Mouse (Mus musculus) gastrocnemius, postnatal 4 days (tissue): ENCODE data around the gene Bmt2. TPM values are rescaled to one million over a fixed set of nuclear protein-coding genes. Genes with fewer than 3 reads are reported as not detected.

Source experiments
- DNase-seq, 2 experiments: peaks; one replicate each; pipeline ENCODE4 v3.0.0; 2021 to 2022; ENCODE audit warnings: low spot score in 2 of 2, mixed read lengths in 2 of 2
- total RNA-seq, 2 experiments: library from RNA; stranded (reverse); gene quantifications; 2 replicates each; pipeline ENCODE4 v1.2.3; 2021

The Bmt2 gene
- total RNA-seq, 2 experiments from 2014 or later, result 8.9 to 9.5 TPM

DNA sequence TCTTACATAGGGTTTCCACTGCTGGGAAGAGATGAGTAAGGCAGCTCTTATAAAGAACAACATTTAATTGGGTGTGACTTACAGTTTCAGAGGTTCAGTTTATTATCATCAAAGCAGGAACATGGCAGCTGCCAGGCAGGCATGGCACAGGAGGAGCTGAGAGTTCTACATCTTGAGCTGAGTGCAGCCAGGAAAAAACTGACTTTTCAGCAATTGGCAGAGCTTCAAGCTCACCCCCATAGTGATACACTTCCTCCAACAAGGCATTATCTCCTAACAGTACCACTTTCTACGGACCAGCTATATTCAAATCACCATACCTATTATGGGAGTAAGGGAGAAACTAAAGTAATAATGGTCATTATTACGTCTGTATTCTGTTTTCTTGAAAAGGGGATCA, 58.1 kb downstream of the Bmt2 start:
- no peak for DNase-seq

DNA sequence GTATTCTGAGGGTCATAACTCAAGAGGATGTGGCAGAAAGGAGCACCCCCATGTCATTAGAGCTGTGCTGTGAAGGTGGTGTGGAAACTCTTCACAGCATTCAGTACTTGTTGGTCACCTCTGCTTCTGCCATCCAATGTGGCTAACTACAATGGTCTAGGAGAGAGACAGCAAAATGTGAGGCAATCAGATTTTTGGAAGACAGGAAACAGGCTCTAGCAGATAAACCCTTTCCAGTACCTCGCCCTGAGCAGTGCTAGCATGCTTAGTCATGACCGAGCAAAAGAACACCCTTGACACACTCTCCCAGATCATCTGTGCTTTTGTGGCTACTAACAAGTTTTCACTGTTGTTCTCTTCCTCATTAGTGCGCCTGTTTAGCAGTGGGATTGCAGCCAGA, 60.7 kb downstream of the Bmt2 start:
- DNase-seq, result no peak

DNA sequence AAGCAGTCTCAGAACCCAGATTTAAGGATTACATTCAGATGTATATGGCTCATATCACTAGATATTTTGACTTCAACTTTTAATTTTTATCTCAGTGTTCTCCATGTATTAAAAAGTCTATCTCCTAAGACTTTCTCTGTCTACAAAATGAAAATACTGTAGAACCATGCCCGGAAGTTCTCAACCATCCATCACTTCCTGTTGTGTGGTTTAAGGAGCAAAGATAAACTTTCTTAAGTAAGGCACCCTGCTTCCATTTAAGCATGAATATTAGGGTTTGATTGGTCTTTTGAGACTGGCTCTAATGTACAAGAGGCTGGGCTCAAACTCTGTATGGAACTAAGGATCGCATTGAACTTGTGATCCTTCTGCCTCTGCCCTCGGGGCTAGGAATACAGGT, 63.2 kb downstream of the Bmt2 start:
- no peak for DNase-seq

DNA sequence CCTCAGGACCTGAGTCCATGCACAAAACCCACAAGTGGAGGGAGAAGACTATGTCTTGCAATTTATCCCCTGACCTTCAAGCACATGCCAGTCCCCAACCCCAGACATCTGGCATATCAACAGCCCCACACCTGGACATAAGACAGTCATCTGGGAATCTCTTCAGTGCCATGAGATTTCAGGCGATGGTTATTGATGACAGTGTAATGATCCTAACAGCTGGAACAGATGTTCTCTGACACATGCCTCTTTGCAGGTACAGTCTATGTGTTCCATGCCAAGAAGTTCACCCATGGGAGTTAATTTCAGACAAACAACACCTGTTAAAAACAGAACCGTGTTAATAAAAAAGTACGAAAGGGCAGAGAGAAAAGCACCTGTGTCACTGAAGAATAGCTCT, 64.1 kb downstream of the Bmt2 start:
- DNase-seq, result no peak

DNA sequence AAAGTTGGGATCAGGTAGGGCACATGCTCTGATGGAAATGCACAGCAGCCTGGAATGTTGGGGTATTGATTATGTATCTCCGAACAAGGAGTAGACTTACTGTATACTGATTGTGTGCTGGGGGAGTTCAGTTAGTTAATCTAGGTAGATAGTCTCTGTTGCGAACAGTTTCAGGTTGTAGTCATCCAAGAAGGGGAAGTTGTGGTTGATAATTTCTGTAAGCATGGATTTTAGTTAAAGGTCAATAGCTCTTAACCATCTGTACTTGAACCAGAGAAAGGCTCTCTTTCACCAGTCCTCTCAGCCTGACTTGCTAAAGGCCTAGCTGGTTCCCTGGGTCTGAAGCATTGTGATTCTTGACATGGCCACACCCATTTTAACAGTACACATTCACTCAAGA, 66.9 kb downstream of the Bmt2 start:
- DNase-seq, result no peak

GRCm38 (mm10) chr6:13609353-13610140, 68.2 kb downstream of the Bmt2 start:
- DNase-seq, result no peak

GRCm38 (mm10) chr6:13607621-13608493, 69.9 kb downstream of the Bmt2 start, which contains the start of gene Tmem168:
TSS of gene Tmem168 (minus strand) at chr6:13608100.
- peak; percentile 94 to 95 for DNase-seq

- DNase-seq, result no peak
These were observed 70.7 kb downstream of the Bmt2 start for GRCm38 (mm10) chr6:13606921-13607620.

- no peak for DNase-seq
These were observed 71.4 kb downstream of the Bmt2 start for GRCm38 (mm10) chr6:13606394-13606793.

GRCm38 (mm10) chr6:13603134-13603533, 74.6 kb downstream of the Bmt2 start:
- no peak for DNase-seq

DNA sequence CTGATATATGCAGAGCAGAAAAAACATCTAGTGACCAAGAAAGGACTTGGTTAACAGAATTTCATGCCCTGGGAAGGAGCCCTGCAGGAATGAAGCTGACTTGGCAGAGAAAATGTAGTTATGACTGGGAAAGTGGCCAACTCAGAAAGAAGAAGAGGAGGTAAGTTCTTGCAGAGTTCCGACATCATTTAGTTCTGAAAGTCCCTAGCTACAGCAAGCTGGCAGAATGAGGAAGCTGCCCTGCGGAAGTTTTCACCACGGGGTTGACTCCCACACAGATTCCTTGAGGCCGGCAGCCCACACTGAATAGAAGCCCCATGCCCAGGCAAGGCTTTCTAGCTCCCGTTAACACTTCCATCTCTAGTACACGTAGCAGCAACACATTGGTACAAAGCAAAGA, 76.2 kb downstream of the Bmt2 start:
- peak; percentile 15 to 17 for DNase-seq

DNA sequence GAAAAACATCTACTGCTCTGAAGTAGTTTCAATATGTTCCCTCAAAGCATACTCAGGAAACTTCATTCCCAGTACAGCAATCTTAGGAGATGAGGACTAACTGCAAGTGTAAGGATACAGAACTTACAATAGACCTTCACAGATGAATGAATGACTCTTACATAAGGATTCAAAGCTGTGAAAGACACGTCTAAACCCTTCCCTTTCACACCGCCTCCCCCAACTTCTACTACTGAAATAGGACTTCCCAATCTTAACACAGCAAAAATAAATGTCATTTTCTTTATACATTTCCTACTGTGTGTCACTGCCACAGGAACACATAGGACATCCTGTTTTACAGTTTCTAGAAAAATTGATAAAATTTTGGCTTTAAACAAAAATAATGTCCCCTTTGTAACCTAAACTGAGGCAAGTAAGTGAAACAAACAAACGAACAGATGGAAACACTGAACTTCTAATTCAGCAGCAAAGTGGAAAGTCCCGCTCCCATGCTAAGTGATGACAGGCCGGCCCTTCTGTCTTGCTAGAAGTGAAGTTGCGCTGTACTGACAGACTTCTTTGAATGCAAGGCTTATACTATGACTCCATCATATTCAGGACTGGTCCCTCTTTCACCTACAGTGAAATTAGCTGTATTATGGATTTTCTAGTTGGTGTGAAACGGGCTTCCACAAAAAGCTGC, 79.4 kb downstream of the Bmt2 start:
- DNase-seq, result no peak

GRCm38 (mm10) chr6:13592729-13593345, 84.9 kb downstream of the Bmt2 start:
- no peak for DNase-seq

- no peak for DNase-seq
These were observed 91.2 kb downstream of the Bmt2 start for GRCm38 (mm10) chr6:13586560-13586959.

GRCm38 (mm10) chr6:13586154-13586553, 91.6 kb downstream of the Bmt2 start:
- DNase-seq, result no peak

GRCm38 (mm10) chr6:13584788-13585187, 93.0 kb downstream of the Bmt2 start:
- no peak for DNase-seq

DNA sequence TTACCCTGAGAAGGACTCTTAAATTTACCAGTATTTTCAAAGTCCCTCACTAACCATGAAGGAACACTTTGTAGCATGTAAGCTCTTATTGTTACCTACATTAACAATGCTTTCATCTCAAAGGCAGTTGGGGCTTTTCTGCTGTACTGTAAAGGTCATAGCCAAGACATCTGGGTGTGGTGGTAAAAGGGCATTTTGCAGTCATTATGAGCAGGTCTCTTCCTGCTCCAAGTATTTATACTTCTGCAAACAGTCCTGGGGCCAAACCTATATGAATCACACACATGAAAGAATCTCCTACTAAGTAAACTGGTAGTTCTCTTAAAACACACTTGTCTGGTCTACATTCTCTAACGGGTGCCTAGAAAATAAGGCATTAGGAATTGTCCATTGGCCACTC, 95.7 kb downstream of the Bmt2 start:
- DNase-seq, result no peak
